Mouse (Mus musculus) erythroblast, embryonic 14.5 days (primary cell): ENCODE data around the gene Prkce.

Experiments used
- GATA1 ChIP-seq: IDR thresholded peaks from 2 replicates; pipeline ENCODE4 v1.6.1; 2012; ENCODE audit warnings: low read length, inconsistent platforms, mixed read lengths
- TAL1 ChIP-seq: IDR thresholded peaks from 3 replicates; pipeline ENCODE4 v1.6.1; 2012; ENCODE audit warnings: low read length, inconsistent platforms, mixed read lengths

GRCm38 (mm10) chr17:86334990-86335389 lies 167.4 kb downstream of the Prkce start:
- TF ChIP-seq TAL1 (no peak), GATA1 (no peak)
